In the genomic region with DNA sequence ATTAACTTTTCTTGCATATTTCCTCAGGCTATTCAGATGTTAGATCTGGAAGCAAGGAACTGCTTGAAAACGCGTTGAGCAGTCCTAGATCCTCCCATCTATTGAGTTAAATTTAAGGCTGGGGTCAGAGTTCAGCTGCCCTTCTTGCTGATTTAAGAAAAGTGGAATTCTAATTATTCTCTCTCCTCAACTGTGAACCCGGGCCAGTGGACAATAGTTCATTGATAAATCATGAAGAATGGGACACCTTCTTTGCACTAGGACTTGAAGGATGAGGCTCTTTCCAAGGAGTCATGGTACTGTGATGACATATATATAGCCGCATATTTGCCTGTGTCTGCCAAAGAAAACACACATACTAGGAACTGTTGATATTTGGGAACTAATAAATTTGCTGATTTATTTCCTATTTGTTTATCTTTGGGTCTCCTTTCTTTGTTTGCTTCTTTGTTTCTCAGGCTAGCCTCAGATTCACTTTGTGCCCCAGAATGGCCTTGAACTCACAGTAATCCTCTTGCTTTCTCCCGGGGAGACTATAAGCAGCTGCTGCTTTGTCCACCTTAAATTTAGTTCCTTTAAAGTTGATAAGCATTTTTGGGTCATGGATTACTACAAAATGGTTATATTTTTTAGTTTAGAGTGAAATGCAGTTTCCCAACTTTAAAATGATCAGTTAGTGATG, we compare ENCODE assay signal across 22 mouse cellular contexts.
DNase-seq lines count a peak whose midpoint lies in the region; ATAC-seq and TF ChIP-seq lines count a peak whose summit lies in the region.
"Had no signal": no experiment of that assay in that cellular context is flagged by ENCODE, and none has a peak within 500 bp of the region (broad histone marks: within the 10 kb centered on the region; RNA-seq: fewer than 3 reads in every experiment).

No protein-coding gene starts in this region.

- H3K9me3 ChIP-seq in kidney, embryonic 15.5 days (replicated peaks): no peaks in the 10 kb centered on the region
- H3K9me3 ChIP-seq: embryonic facial prominence, embryonic 12.5 days; forebrain, embryonic 15.5 days; G1E; heart, embryonic 15.5 days; hindbrain, embryonic 13.5 days had no signal

- H3K4me3 ChIP-seq in kidney, adult 2 months (ENCODE audit: insufficient read depth, low read depth, low read length): no peak overlapping the region
- no peak overlapping the region for H3K4me3 ChIP-seq in kidney, embryonic 15.5 days (replicated peaks)
- H3K4me3 ChIP-seq: embryonic facial prominence, embryonic 12.5 days; forebrain, embryonic 15.5 days; heart, adult 2 months; heart, embryonic 15.5 days; hindbrain, embryonic 13.5 days had no signal

- H3K36me3 ChIP-seq in kidney, adult 2 months (ENCODE audit: control insufficient read depth, insufficient read depth, low read length): no peaks in the 10 kb centered on the region
- no peaks in the 10 kb centered on the region for H3K36me3 ChIP-seq in kidney, embryonic 15.5 days
- H3K36me3 ChIP-seq: embryonic facial prominence, embryonic 12.5 days; forebrain, embryonic 15.5 days; G1E; heart, embryonic 15.5 days; hindbrain, embryonic 13.5 days had no signal

- TF ChIP-seq CTCF in kidney, adult 2 months (conservative IDR thresholded peaks at IDR 0.05; ENCODE audit: insufficient read depth, insufficient read length, low read depth, low read length): no peak

- H3K9ac ChIP-seq in kidney, embryonic 15.5 days: no peak overlapping the region
- H3K9ac ChIP-seq: embryonic facial prominence, embryonic 12.5 days; forebrain, embryonic 15.5 days; heart, embryonic 15.5 days; hindbrain, embryonic 13.5 days had no signal

- no peak overlapping the region for H3K4me2 ChIP-seq in kidney, embryonic 15.5 days
- H3K4me2 ChIP-seq: embryonic facial prominence, embryonic 12.5 days; forebrain, embryonic 15.5 days; heart, embryonic 11.5 days; heart, embryonic 15.5 days; hindbrain, embryonic 13.5 days had no signal

- peak; percentile 94 for ATAC-seq in kidney, embryonic 15.5 days (replicated peaks; ENCODE audit: low FRiP score)
- ATAC-seq: CD4-positive, CD25-positive, alpha-beta regulatory T cell, adult 4 months; forebrain, embryonic 15.5 days had no signal

- peak; percentile 24 for DNase-seq in kidney, adult 2 months
- no peak for DNase-seq in kidney, adult 18-20 months
- DNase-seq in embryo, embryonic 10 days (ENCODE audit: low spot score): peak; percentile 56
- DNase-seq in kidney, postnatal 36 days: peak; percentile 9 to 11
- no peak for DNase-seq in T-cell, adult 2 months (ENCODE audit: low spot score)
- no peak for DNase-seq in urinary bladder, postnatal 25 days (ENCODE audit: low spot score)
- DNase-seq: adrenal gland, postnatal 10 days; B cell, adult 2 months; cerebellum, adult 11 months; cerebellum, adult 9-10 months; cerebellum, postnatal 25 days; gastrocnemius, postnatal 14 days; heart, adult 2 months; heart, postnatal 14 days had no signal

- H3K27me3 ChIP-seq in kidney, adult 2 months (replicated peaks; ENCODE audit: control insufficient read depth, insufficient read depth, low read length): no peaks in the 10 kb centered on the region
- H3K27me3 ChIP-seq in kidney, embryonic 15.5 days: no peaks in the 10 kb centered on the region
- H3K27me3 ChIP-seq: embryonic facial prominence, embryonic 12.5 days; forebrain, embryonic 15.5 days; heart, embryonic 15.5 days; hindbrain, embryonic 13.5 days had no signal

- TF ChIP-seq POLR2A in kidney, adult 2 months (IDR thresholded peaks at IDR 0.05; ENCODE audit: low read depth, low read length): no peak

- H3K4me1 ChIP-seq in kidney, adult 2 months (ENCODE audit: control insufficient read depth, insufficient read depth, low read length): no peaks in the 10 kb centered on the region
- H3K4me1 ChIP-seq in kidney, embryonic 15.5 days: no peaks in the 10 kb centered on the region
- H3K4me1 ChIP-seq: embryonic facial prominence, embryonic 12.5 days; forebrain, embryonic 15.5 days; heart, embryonic 15.5 days; hindbrain, embryonic 13.5 days had no signal

- H3K27ac ChIP-seq in kidney, adult 2 months (ENCODE audit: insufficient read depth, low read depth, low read length): no peak overlapping the region
- peak overlapping the region; percentile 29 for H3K27ac ChIP-seq in kidney, embryonic 15.5 days
- H3K27ac ChIP-seq: embryonic facial prominence, embryonic 12.5 days; forebrain, embryonic 15.5 days; heart, adult 2 months; heart, embryonic 15.5 days; hindbrain, embryonic 13.5 days had no signal

- 34% methylated on average over 5 of the region's 5 CpGs for WGBS in kidney, adult 2 months
- 30% methylated on average over 5 of the region's 5 CpGs for WGBS in kidney, embryonic 15.5 days

Comparison
In these comparisons a context has a peak if more than half of its experiments do, and no peak if none do; other contexts are left out.
1. DNase-seq: peak in kidney, adult 2 months (single experiment), embryo, embryonic 10 days (single experiment) and kidney, postnatal 36 days (2 of 2); none in kidney, adult 18-20 months (single experiment), T-cell, adult 2 months (single experiment) and urinary bladder, postnatal 25 days (single experiment).